Mouse (Mus musculus) gonadal fat pad, adult 2 months (tissue): Measurements from ENCODE around the gene Mthfd1l. TPM values are rescaled to one million over a fixed set of nuclear protein-coding genes. Genes with fewer than 3 reads are reported as not detected.
"Not testable (repeated sequence)": the region's sequence is repeated elsewhere in the genome, so short reads cannot be mapped to it uniquely, and the experiment has no call there.

Experiments
- DNase-seq: peaks from one replicate; pipeline ENCODE4 v3.0.0-alpha.2; 2012; ENCODE audit warnings: low read depth
- polyA plus RNA-seq: library from polyadenylated mRNA; depleted of rRNA; stranded (reverse); fragments of >200 nt; gene quantifications from 2 replicates; pipeline ENCODE4 v1.2.3, GENCODE M21; 2012; rRNA removed

The Mthfd1l gene
- polyA plus RNA-seq, 1 experiment, result 14.6 TPM

GRCm38 (mm10) chr10:4203651-4204050 is 230.7 kb downstream of the Mthfd1l start:
- DNase-seq, result not testable (repeated sequence)

- DNase-seq, result no peak
Observed at GRCm38 (mm10) chr10:4209040-4209439, 236.1 kb downstream of the Mthfd1l start.

- DNase-seq, result no peak
Observed at GRCm38 (mm10) chr10:4210313-4211066, 237.6 kb downstream of the Mthfd1l start.

- no peak for DNase-seq
Observed at GRCm38 (mm10) chr10:4211067-4211447, 238.1 kb downstream of the Mthfd1l start.

Other genes starting within 250 kb of the Mthfd1l start
- gene Plekhg1, start 232.8 kb upstream of the Mthfd1l start, polyA plus RNA-seq, result 13.0 and 14.8 TPM in 2 replicates